Mouse (Mus musculus): ENCODE results near the gene Sec14l1. TPM values are rescaled to one million over a fixed set of nuclear protein-coding genes. Genes with fewer than 3 reads are reported as not detected.

The Sec14l1 gene
- polyA plus RNA-seq, 1 experiment from 2014 or later: 76.9 TPM

GRCm38 (mm10) chr11:117177303-117177979, 62.5 kb downstream of the Sec14l1 start:
- Histone ChIP-seq H3K4me1 (replicated peaks; ENCODE audit: control insufficient read depth, insufficient read depth, low read length) (peaks cover 14% of the 10 kb centered on the region), H3K9ac (replicated peaks; ENCODE audit: low read depth, low read length) (no peak overlapping the region), H3K36me3 (ENCODE audit: control insufficient read depth, insufficient read depth) (no peaks in the 10 kb centered on the region), H3K4me2 (ENCODE audit: low read length) (no peak overlapping the region), H3K27ac (ENCODE audit: low read length) (no peak overlapping the region), H3K27me3 (replicated peaks; ENCODE audit: control insufficient read depth, insufficient read depth, low read length) (no peaks in the 10 kb centered on the region), H3K4me3 (replicated peaks; ENCODE audit: low read length) (no peak overlapping the region), H3K9me3 (ENCODE audit: control insufficient read depth, low read length) (peaks cover 13% of the 10 kb centered on the region)
- peak; percentile 73 for ATAC-seq
- 58% methylated on average over 8 of the region's 11 CpGs for WGBS

- H3K9me3 ChIP-seq (ENCODE audit: control insufficient read depth, low read length): peaks cover 13% of the 10 kb centered on the region
- no peak overlapping the region for H3K4me2 ChIP-seq (ENCODE audit: low read length)
- no peaks in the 10 kb centered on the region for H3K27me3 ChIP-seq (replicated peaks; ENCODE audit: control insufficient read depth, insufficient read depth, low read length)
- H3K4me3 ChIP-seq (replicated peaks; ENCODE audit: low read length): no peak overlapping the region
- no peak overlapping the region for H3K27ac ChIP-seq (ENCODE audit: low read length)
- ATAC-seq: no peak
- 86% methylated on average over 5 of the region's 5 CpGs for WGBS
- H3K36me3 ChIP-seq (ENCODE audit: control insufficient read depth, insufficient read depth): no peaks in the 10 kb centered on the region
- H3K4me1 ChIP-seq (replicated peaks; ENCODE audit: control insufficient read depth, insufficient read depth, low read length): peaks cover 5% of the 10 kb centered on the region
- H3K9ac ChIP-seq (replicated peaks; ENCODE audit: low read depth, low read length): no peak overlapping the region
Observed at GRCm38 (mm10) chr11:117179902-117180301, 64.9 kb downstream of the Sec14l1 start.

GRCm38 (mm10) chr11:117182808-117183207, 67.8 kb downstream of the Sec14l1 start:
- H3K9me3 ChIP-seq (ENCODE audit: control insufficient read depth, low read length): peaks cover 13% of the 10 kb centered on the region
- no peaks in the 10 kb centered on the region for H3K36me3 ChIP-seq (ENCODE audit: control insufficient read depth, insufficient read depth)
- no peak overlapping the region for H3K27ac ChIP-seq (ENCODE audit: low read length)
- no peaks in the 10 kb centered on the region for H3K27me3 ChIP-seq (replicated peaks; ENCODE audit: control insufficient read depth, insufficient read depth, low read length)
- H3K4me3 ChIP-seq (replicated peaks; ENCODE audit: low read length): no peak overlapping the region
- H3K4me1 ChIP-seq (replicated peaks; ENCODE audit: control insufficient read depth, insufficient read depth, low read length): no peaks in the 10 kb centered on the region
- ATAC-seq: no peak
- WGBS: 93% methylated on average over 3 of the region's 3 CpGs
- H3K9ac ChIP-seq (replicated peaks; ENCODE audit: low read depth, low read length): no peak overlapping the region
- no peak overlapping the region for H3K4me2 ChIP-seq (ENCODE audit: low read length)

GRCm38 (mm10) chr11:117183299-117183698, 68.3 kb downstream of the Sec14l1 start:
- Histone ChIP-seq H3K9ac (replicated peaks; ENCODE audit: low read depth, low read length) (no peak overlapping the region), H3K4me3 (replicated peaks; ENCODE audit: low read length) (no peak overlapping the region), H3K36me3 (ENCODE audit: control insufficient read depth, insufficient read depth) (no peaks in the 10 kb centered on the region), H3K27ac (ENCODE audit: low read length) (no peak overlapping the region), H3K4me1 (replicated peaks; ENCODE audit: control insufficient read depth, insufficient read depth, low read length) (no peaks in the 10 kb centered on the region), H3K27me3 (replicated peaks; ENCODE audit: control insufficient read depth, insufficient read depth, low read length) (no peaks in the 10 kb centered on the region), H3K9me3 (ENCODE audit: control insufficient read depth, low read length) (peaks cover 13% of the 10 kb centered on the region), H3K4me2 (ENCODE audit: low read length) (no peak overlapping the region)
- no peak for ATAC-seq
- WGBS: 85% methylated on average over 2 of the region's 3 CpGs

- no peak overlapping the region for H3K4me3 ChIP-seq (replicated peaks; ENCODE audit: low read length)
- H3K9ac ChIP-seq (replicated peaks; ENCODE audit: low read depth, low read length): no peak overlapping the region
- H3K27ac ChIP-seq (ENCODE audit: low read length): no peak overlapping the region
- peaks cover 13% of the 10 kb centered on the region for H3K9me3 ChIP-seq (ENCODE audit: control insufficient read depth, low read length)
- ATAC-seq: no peak
- H3K36me3 ChIP-seq (ENCODE audit: control insufficient read depth, insufficient read depth): no peaks in the 10 kb centered on the region
- 84% methylated on average over 5 of the region's 5 CpGs for WGBS
- H3K4me2 ChIP-seq (ENCODE audit: low read length): no peak overlapping the region
- H3K27me3 ChIP-seq (replicated peaks; ENCODE audit: control insufficient read depth, insufficient read depth, low read length): no peaks in the 10 kb centered on the region
- no peaks in the 10 kb centered on the region for H3K4me1 ChIP-seq (replicated peaks; ENCODE audit: control insufficient read depth, insufficient read depth, low read length)
Observed at GRCm38 (mm10) chr11:117183841-117184240, 68.9 kb downstream of the Sec14l1 start.

GRCm38 (mm10) chr11:117185076-117185933, 70.3 kb downstream of the Sec14l1 start:
- H3K36me3 ChIP-seq (ENCODE audit: control insufficient read depth, insufficient read depth): no peaks in the 10 kb centered on the region
- no peak overlapping the region for H3K27ac ChIP-seq (ENCODE audit: low read length)
- ATAC-seq: no peak
- no peak overlapping the region for H3K9ac ChIP-seq (replicated peaks; ENCODE audit: low read depth, low read length)
- no peaks in the 10 kb centered on the region for H3K4me1 ChIP-seq (replicated peaks; ENCODE audit: control insufficient read depth, insufficient read depth, low read length)
- H3K4me3 ChIP-seq (replicated peaks; ENCODE audit: low read length): no peak overlapping the region
- WGBS: 60% methylated on average over 21 of the region's 21 CpGs
- H3K4me2 ChIP-seq (ENCODE audit: low read length): no peak overlapping the region
- H3K27me3 ChIP-seq (replicated peaks; ENCODE audit: control insufficient read depth, insufficient read depth, low read length): no peaks in the 10 kb centered on the region
- H3K9me3 ChIP-seq (ENCODE audit: control insufficient read depth, low read length): peaks cover 9% of the 10 kb centered on the region

- no peak overlapping the region for H3K4me3 ChIP-seq (replicated peaks; ENCODE audit: low read length)
- no peaks in the 10 kb centered on the region for H3K36me3 ChIP-seq (ENCODE audit: control insufficient read depth, insufficient read depth)
- no peak overlapping the region for H3K4me2 ChIP-seq (ENCODE audit: low read length)
- no peaks in the 10 kb centered on the region for H3K4me1 ChIP-seq (replicated peaks; ENCODE audit: control insufficient read depth, insufficient read depth, low read length)
- 79% methylated on average over 5 of the region's 5 CpGs for WGBS
- no peaks in the 10 kb centered on the region for H3K27me3 ChIP-seq (replicated peaks; ENCODE audit: control insufficient read depth, insufficient read depth, low read length)
- H3K9ac ChIP-seq (replicated peaks; ENCODE audit: low read depth, low read length): no peak overlapping the region
- H3K27ac ChIP-seq (ENCODE audit: low read length): no peak overlapping the region
- no peak for ATAC-seq
- H3K9me3 ChIP-seq (ENCODE audit: control insufficient read depth, low read length): no peaks in the 10 kb centered on the region
Observed at GRCm38 (mm10) chr11:117191524-117191923, 76.6 kb downstream of the Sec14l1 start.

GRCm38 (mm10) chr11:117194475-117194937, 79.5 kb downstream of the Sec14l1 start:
- no peak overlapping the region for H3K27ac ChIP-seq (ENCODE audit: low read length)
- no peak for ATAC-seq
- no peak overlapping the region for H3K4me3 ChIP-seq (replicated peaks; ENCODE audit: low read length)
- H3K27me3 ChIP-seq (replicated peaks; ENCODE audit: control insufficient read depth, insufficient read depth, low read length): peaks cover 13% of the 10 kb centered on the region
- no peak overlapping the region for H3K4me2 ChIP-seq (ENCODE audit: low read length)
- H3K9ac ChIP-seq (replicated peaks; ENCODE audit: low read depth, low read length): no peak overlapping the region
- no peaks in the 10 kb centered on the region for H3K36me3 ChIP-seq (ENCODE audit: control insufficient read depth, insufficient read depth)
- peaks cover 4% of the 10 kb centered on the region for H3K4me1 ChIP-seq (replicated peaks; ENCODE audit: control insufficient read depth, insufficient read depth, low read length)
- no peaks in the 10 kb centered on the region for H3K9me3 ChIP-seq (ENCODE audit: control insufficient read depth, low read length)
- 78% methylated on average over 11 of the region's 11 CpGs for WGBS

- H3K9me3 ChIP-seq (ENCODE audit: control insufficient read depth, low read length): no peaks in the 10 kb centered on the region
- ATAC-seq: no peak
- H3K36me3 ChIP-seq (ENCODE audit: control insufficient read depth, insufficient read depth): no peaks in the 10 kb centered on the region
- H3K9ac ChIP-seq (replicated peaks; ENCODE audit: low read depth, low read length): no peak overlapping the region
- H3K4me3 ChIP-seq (replicated peaks; ENCODE audit: low read length): no peak overlapping the region
- H3K4me1 ChIP-seq (replicated peaks; ENCODE audit: control insufficient read depth, insufficient read depth, low read length): peaks cover 10% of the 10 kb centered on the region
- no peak overlapping the region for H3K4me2 ChIP-seq (ENCODE audit: low read length)
- no peak overlapping the region for H3K27ac ChIP-seq (ENCODE audit: low read length)
- WGBS: 90% methylated on average over 6 of the region's 6 CpGs
- H3K27me3 ChIP-seq (replicated peaks; ENCODE audit: control insufficient read depth, insufficient read depth, low read length): peaks cover 16% of the 10 kb centered on the region
Observed at GRCm38 (mm10) chr11:117195616-117196015, 80.6 kb downstream of the Sec14l1 start.

All from forebrain, embryonic 16.5 days (tissue).